Mouse (Mus musculus) G1E (cell line): ENCODE results near the gene Il23a. TPM values are rescaled to one million over a fixed set of nuclear protein-coding genes. Genes with fewer than 3 reads are reported as not detected.

Experiments
- ATAC-seq: 2 replicates; pipeline ENCODE4 v1.8.0; 2016; ENCODE audit warnings: mild to moderate bottlenecking; ENCODE audit not compliant: insufficient number of reproducible peaks, poor library complexity, low FRiP score, severe bottlenecking; ENCODE audit errors: extremely low read depth
- DNase-seq: peaks from one replicate; pipeline ENCODE4 v3.0.0; 2012; ENCODE audit warnings: low spot score
- H3K27me3 ChIP-seq: 2 replicates; pipeline ENCODE4 v1.6.1; 2012; ENCODE audit warnings: mild to moderate bottlenecking, low read length, inconsistent platforms; ENCODE audit not compliant: insufficient read depth
- H3K36me3 ChIP-seq: replicated peaks from 2 replicates; pipeline ENCODE3; 2012; ENCODE audit warnings: mild to moderate bottlenecking, inconsistent platforms
- H3K4me1 ChIP-seq: 2 replicates; pipeline ENCODE4 v1.6.1; 2012; ENCODE audit warnings: low read depth, low read length, inconsistent platforms, mixed read lengths; ENCODE audit not compliant: insufficient read depth
- H3K4me3 ChIP-seq: 2 replicates; pipeline ENCODE4 v1.5.1; 2012; ENCODE audit warnings: low read depth, mild to moderate bottlenecking, inconsistent platforms, low read length, moderate library complexity, mixed read lengths
- H3K9me3 ChIP-seq: replicated peaks from 2 replicates; pipeline ENCODE4 v1.6.1; 2012; ENCODE audit warnings: inconsistent platforms
- CTCF ChIP-seq: IDR thresholded peaks from 2 replicates; pipeline ENCODE4 v1.5.1; 2012; ENCODE audit warnings: low read depth, low read length, inconsistent platforms, mixed read lengths
- GATA1 ChIP-seq: IDR thresholded peaks from 2 replicates; pipeline ENCODE4 v1.6.1; 2012; ENCODE audit warnings: borderline replicate concordance, low read length, inconsistent platforms, mixed read lengths
- GATA2 ChIP-seq: IDR thresholded peaks from 2 replicates; pipeline ENCODE4 v1.6.1; 2012; ENCODE audit warnings: low read depth, low read length, inconsistent platforms, borderline replicate concordance
- POLR2AphosphoS5 ChIP-seq: IDR thresholded peaks from 2 replicates; pipeline ENCODE4 v1.6.1; 2012; ENCODE audit warnings: low read depth, low read length, inconsistent platforms; ENCODE audit not compliant: insufficient replicate concordance
- TAL1 ChIP-seq: conservative IDR thresholded peaks from 2 replicates; pipeline ENCODE4 v1.6.1; 2012; ENCODE audit warnings: low read depth, low read length, inconsistent platforms, mixed read lengths
- polyA plus RNA-seq: library from polyadenylated mRNA; stranded (reverse); fragments of >175 nt; gene quantifications from 2 replicates; pipeline ENCODE4 v1.2.3, GENCODE M21; 2012
- total RNA-seq, 2 experiments: library from RNA; stranded (forward) in 1 of 2; stranded (reverse) in 1 of 2; fragments of 200-1000 nt in 1 of 2; fragments of >200 nt in 1 of 2; fragmentation: Nextera tagmentation in 1 of 2; gene quantifications; 2 replicates each; pipeline ENCODE4 v1.2.3; 2014 to 2017

Il23a gene
- total and polyA plus RNA-seq, 3 experiments, result 0.03 to 0.16 TPM; not detected in 1

GRCm38 (mm10) chr10:128327610-128328009 lies 29.1 kb upstream of the Il23a start:
- H3K27me3 ChIP-seq, result no peaks in the 10 kb centered on the region
- no peak overlapping the region for H3K4me3 ChIP-seq
- no peaks in the 10 kb centered on the region for H3K9me3 ChIP-seq
- DNase-seq, result no peak
- peaks cover 19% of the 10 kb centered on the region for H3K4me1 ChIP-seq
- TF ChIP-seq GATA2 (no peak), GATA1 (no peak), CTCF (no peak), TAL1 (no peak), POLR2AphosphoS5 (no peak)
- no peak for ATAC-seq
- H3K36me3 ChIP-seq, result peaks cover 55% of the 10 kb centered on the region

GRCm38 (mm10) chr10:128326825-128327224 lies 28.3 kb upstream of the Il23a start:
- Histone ChIP-seq H3K4me3 (no peak overlapping the region), H3K9me3 (no peaks in the 10 kb centered on the region), H3K4me1 (peaks cover 20% of the 10 kb centered on the region), H3K36me3 (peaks cover 55% of the 10 kb centered on the region), H3K27me3 (no peaks in the 10 kb centered on the region)
- no peak for TF ChIP-seq POLR2AphosphoS5
- TF ChIP-seq CTCF, result no peak
- TF ChIP-seq GATA1, result no peak
- no peak for TF ChIP-seq TAL1
- no peak for TF ChIP-seq GATA2
- DNase-seq, result no peak
- ATAC-seq, result no peak

DNA sequence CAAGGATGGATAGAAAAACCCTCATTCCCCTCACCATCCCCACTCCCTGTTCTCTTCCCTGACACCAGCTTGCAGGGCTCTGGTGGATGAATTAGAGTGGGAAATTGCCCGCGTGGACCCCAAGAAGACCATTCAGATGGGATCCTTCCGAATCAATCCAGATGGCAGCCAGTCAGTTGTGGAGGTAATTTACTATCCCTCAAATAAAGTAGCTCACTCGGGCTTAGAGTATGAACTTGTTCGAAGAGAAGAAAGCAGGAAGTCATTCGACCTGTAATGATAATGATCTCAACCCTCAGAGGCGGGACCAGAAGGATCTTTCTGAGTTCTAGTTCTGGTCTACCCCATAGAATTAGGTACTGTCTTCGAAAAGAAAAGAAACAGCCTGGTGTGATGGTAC lies 25.0 kb upstream of the Il23a start:
- no peak for ATAC-seq
- no peak for DNase-seq
- Histone ChIP-seq H3K9me3 (no peaks in the 10 kb centered on the region), H3K27me3 (no peaks in the 10 kb centered on the region), H3K4me1 (peaks cover 27% of the 10 kb centered on the region), H3K4me3 (peak overlapping the region; percentile 81), H3K36me3 (peaks cover 72% of the 10 kb centered on the region)
- TF ChIP-seq TAL1, result no peak
- no peak for TF ChIP-seq CTCF
- TF ChIP-seq POLR2AphosphoS5, result no peak
- TF ChIP-seq GATA2, result no peak
- no peak for TF ChIP-seq GATA1

- peak within 1 kb of the TSS; percentile 81 for H3K4me3 ChIP-seq
- H3K9me3 ChIP-seq, result no peaks in the 10 kb centered on the region
- peaks cover 72% of the 10 kb centered on the region for H3K36me3 ChIP-seq
- H3K27me3 ChIP-seq, result no peaks in the 10 kb centered on the region
- TF ChIP-seq POLR2AphosphoS5 (no peak), GATA1 (no peak), CTCF (no peak), GATA2 (no peak), TAL1 (no peak)
- H3K4me1 ChIP-seq, result peaks cover 27% of the 10 kb centered on the region
- peak; percentile 83 for ATAC-seq
- DNase-seq, result peak; percentile 76
Measured at GRCm38 (mm10) chr10:128322141-128323108, 23.9 kb upstream of the Il23a start, which contains the start of gene Cnpy2. Gene Cnpy2 (plus strand): TSS chr10:128322459.

GRCm38 (mm10) chr10:128321641-128322040 lies 23.1 kb upstream of the Il23a start:
- TF ChIP-seq POLR2AphosphoS5 (no peak), GATA1 (no peak), TAL1 (no peak), CTCF (no peak), GATA2 (no peak)
- no peaks in the 10 kb centered on the region for H3K9me3 ChIP-seq
- H3K4me1 ChIP-seq, result peaks cover 25% of the 10 kb centered on the region
- ATAC-seq (no peak), DNase-seq (no peak)
- peak overlapping the region; percentile 62 for H3K4me3 ChIP-seq
- H3K27me3 ChIP-seq, result no peaks in the 10 kb centered on the region
- peaks cover 71% of the 10 kb centered on the region for H3K36me3 ChIP-seq

DNA sequence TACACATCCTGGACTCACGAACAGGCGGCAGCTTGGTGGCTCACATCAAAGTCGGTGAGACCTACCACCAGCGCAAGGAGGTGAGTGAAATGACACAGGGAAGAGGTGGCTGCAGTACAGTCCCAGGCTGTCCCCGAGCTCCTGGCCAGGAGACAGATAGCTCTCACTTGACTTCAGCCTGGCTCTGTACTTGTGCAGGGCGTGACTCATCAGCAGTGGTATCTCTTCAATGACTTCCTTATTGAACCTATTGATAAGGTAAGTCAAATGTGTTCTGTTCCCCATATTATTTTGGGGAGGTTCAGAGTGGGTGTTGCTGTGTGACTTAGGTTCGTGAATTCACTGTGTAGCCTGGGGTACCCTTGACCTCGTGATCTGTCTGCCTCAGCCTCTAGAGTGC lies 17.0 kb upstream of the Il23a start:
- no peaks in the 10 kb centered on the region for H3K9me3 ChIP-seq
- H3K4me3 ChIP-seq, result no peak overlapping the region
- H3K36me3 ChIP-seq, result peaks cover 88% of the 10 kb centered on the region
- H3K27me3 ChIP-seq, result no peaks in the 10 kb centered on the region
- TF ChIP-seq POLR2AphosphoS5 (no peak), CTCF (no peak), GATA1 (no peak), GATA2 (no peak), TAL1 (no peak)
- ATAC-seq, result peak; percentile 63
- DNase-seq, result no peak
- H3K4me1 ChIP-seq, result peaks cover 12% of the 10 kb centered on the region
